Mouse (Mus musculus) bone marrow, adult 2 months (tissue): ENCODE data around the gene Srsf1. TPM values are rescaled to one million over a fixed set of nuclear protein-coding genes. Genes with fewer than 3 reads are reported as not detected.
A peak's percentile ranks its signal among the peaks of the same experiment; 100 is the strongest.

Experiments
- H3K27ac ChIP-seq: fragments of 200-500 bp; 2 replicates; pipeline ENCODE4 v1.5.1; 2012; ENCODE audit warnings: low read depth, mild to moderate bottlenecking, control low read depth, inconsistent platforms, low read length; ENCODE audit not compliant: control insufficient read depth, poor library complexity, insufficient read depth
- H3K4me1 ChIP-seq: fragments of 200-500 bp; 2 replicates; pipeline ENCODE4 v1.6.1; 2011; ENCODE audit warnings: low read length; ENCODE audit not compliant: control insufficient read depth, insufficient read depth
- H3K4me3 ChIP-seq: fragments of 200-500 bp; replicated peaks from 2 replicates; pipeline ENCODE3; 2011; ENCODE audit warnings: mild to moderate bottlenecking, low read depth, low read length, control low read depth; ENCODE audit not compliant: control insufficient read depth
- CTCF ChIP-seq: fragments of 200-500 bp; IDR thresholded peaks from 2 replicates; pipeline ENCODE4 v1.5.1; 2011; ENCODE audit warnings: low read length, control low read depth; ENCODE audit not compliant: control insufficient read depth, insufficient read depth
- POLR2A ChIP-seq: fragments of 200-500 bp; IDR thresholded peaks from 2 replicates; pipeline ENCODE4 v1.6.1; 2011; ENCODE audit warnings: low read depth, mild to moderate bottlenecking, control low read depth, low read length, borderline replicate concordance; ENCODE audit not compliant: control insufficient read depth
- WGBS: fragments of 180-500 bp; shearing (Covaris S2); methylation state at CpG from one replicate; pipeline ENCODE4 v1.1.7; 2018; 5-methylcytosine and 5-hydroxymethylcytosine counted together
- polyA plus RNA-seq: library from polyadenylated mRNA; stranded (reverse); fragments of >200 nt; gene quantifications from 2 replicates; pipeline ENCODE4 v1.2.4, GENCODE M21; 2011; ENCODE audit warnings: low replicate concordance; ENCODE audit not compliant: missing spikeins, insufficient read depth, insufficient read length

Srsf1 gene
- polyA plus RNA-seq, 1 experiment: 249 TPM

DNA sequence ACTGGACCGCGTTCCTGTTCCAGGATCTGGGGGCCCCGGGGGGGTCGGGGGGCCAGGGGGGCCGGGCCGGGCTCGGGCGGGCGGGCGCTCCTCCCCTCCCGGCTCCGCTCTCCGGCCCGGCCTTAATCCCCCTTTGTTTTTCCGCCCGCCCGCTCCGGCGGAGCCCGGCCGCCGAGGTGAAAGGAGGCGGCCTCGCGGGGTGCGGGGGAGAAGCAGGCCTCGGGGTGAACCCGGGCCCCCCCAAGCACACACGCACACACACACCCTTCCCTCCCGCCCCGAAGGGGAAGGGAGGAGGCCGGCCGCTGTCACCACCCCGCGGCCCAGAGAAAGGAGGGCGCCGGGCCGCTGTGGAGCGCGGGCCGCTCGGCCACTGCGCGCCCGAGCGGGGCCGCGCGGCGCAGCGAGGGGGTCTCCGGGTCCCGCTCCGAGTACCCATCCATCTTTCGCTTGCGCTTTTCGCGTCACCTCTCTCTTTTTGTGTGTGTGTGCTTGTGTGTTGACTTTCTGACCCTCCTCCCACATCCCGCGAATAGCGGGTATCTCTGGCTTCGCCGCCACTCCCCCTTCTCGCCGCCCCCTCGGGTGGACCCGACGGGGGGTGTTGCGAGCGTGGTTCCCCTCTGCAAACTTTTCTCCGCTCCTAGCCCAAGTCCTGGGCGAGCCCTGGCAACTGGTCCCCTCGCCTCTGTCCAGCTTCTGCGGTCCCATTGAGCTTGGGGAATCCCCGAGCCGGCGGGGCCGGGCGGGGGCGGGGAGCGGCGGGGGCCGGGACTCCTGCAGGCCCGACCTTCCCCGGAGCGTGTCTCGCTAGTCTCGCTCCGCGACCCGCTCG lies 21.5 kb downstream of the Srsf1 start:
- Histone ChIP-seq H3K27ac (peak overlapping the region; percentile 77), H3K4me1 (peaks cover 1% of the 10 kb centered on the region; the same call in 1 of the 2 replicates), H3K4me3 (peak overlapping the region; percentile 99)
- under 1% methylated on average over 83 of the region's 92 CpGs for WGBS
- TF ChIP-seq POLR2A (no peak), CTCF (no peak)

DNA sequence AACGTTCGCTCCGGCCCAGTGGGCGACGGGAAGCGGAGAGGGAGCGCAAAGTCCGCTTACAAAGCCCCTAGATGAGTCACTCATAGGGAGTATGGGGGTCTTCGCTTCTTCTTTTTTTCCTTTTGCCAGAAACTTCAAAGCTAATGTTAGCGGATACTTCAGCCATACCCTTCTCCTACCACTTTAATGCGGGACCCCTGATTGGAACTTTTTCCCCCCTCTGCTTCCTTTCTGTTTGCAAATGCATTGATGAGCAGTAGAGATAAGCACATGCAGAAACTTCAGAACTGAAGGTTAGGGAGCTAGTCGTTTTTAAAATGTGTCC lies 22.0 kb downstream of the Srsf1 start:
- H3K4me1 ChIP-seq: peaks cover 1% of the 10 kb centered on the region; the same call in 1 of the 2 replicates
- no peak for TF ChIP-seq CTCF
- no peak for TF ChIP-seq POLR2A
- H3K27ac ChIP-seq: no peak overlapping the region
- WGBS: under 1% methylated on average over 12 of the region's 12 CpGs
- peak overlapping the region; percentile 99 for H3K4me3 ChIP-seq

DNA sequence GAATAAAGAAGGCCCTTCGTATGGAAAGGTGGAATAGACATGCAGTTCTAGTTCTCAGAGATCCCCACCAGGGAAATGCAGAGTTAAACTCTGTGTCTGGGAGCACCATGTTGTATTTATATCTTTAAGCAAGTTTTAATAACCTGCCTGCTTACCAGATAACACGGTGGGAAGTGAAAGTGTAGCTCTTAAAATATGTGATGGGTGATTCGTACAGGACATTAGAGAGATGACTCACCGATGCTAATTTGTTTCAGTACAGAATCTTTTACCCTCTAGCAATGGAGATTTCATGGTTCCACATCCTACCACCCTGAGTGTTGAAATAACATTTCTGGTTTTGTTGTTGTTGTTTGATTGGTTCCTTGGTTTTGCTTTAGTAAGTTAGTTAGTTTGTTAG lies 23.2 kb downstream of the Srsf1 start:
- H3K27ac ChIP-seq: no peak overlapping the region
- WGBS: 18% methylated on average over 4 of the region's 4 CpGs
- no peak overlapping the region for H3K4me3 ChIP-seq
- peaks cover 1% of the 10 kb centered on the region; the same call in 1 of the 2 replicates for H3K4me1 ChIP-seq
- TF ChIP-seq CTCF (no peak), POLR2A (no peak)

DNA sequence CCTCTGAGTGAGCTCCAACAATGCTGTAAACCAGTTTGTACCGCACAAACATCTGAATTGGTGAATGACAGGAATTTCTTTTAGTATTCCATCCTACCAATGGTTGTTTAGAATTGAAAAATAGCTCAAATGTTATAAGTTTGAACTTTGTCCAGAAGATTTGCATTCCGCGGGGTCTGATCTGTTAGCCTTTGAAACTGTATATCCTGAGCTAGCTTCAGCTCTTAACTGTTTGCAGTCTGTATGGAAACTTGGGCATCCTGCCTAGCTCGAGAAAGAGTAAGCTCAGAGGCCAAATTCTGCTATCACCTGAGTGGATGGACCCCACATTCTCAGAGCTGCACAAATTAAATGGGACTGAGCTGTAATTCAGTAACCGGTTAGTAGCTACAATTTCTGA lies 23.9 kb downstream of the Srsf1 start:
- H3K27ac ChIP-seq: no peak overlapping the region
- 83% methylated on average over 5 of the region's 5 CpGs for WGBS
- peaks cover 1% of the 10 kb centered on the region; the same call in 1 of the 2 replicates for H3K4me1 ChIP-seq
- H3K4me3 ChIP-seq: no peak overlapping the region
- TF ChIP-seq CTCF: no peak
- TF ChIP-seq POLR2A: no peak

DNA sequence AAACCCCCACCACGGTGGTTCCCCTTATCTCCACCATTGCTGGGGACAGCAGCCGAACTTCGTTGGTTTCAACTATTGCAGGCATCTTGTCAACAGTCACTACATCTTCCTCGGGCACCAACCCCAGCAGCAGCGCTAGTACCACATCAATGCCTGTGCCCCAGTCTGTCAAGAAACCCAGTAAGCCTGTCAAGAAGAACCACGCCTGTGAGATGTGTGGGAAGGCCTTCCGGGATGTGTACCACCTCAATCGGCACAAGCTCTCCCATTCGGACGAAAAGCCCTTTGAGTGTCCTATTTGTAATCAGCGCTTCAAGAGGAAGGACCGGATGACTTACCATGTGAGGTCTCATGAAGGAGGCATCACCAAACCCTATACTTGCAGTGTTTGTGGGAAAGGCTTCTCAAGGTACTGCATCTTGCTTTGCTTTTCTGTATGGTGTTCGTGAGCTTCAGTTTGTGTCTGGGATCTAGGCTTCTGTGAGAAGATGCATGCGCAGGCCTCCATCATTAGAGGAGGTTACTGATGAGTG lies 26.2 kb downstream of the Srsf1 start:
- WGBS: 73% methylated on average over 14 of the region's 14 CpGs
- Histone ChIP-seq H3K27ac (no peak overlapping the region), H3K4me1 (no peaks in the 10 kb centered on the region; the same call in 1 of the 2 replicates), H3K4me3 (no peak overlapping the region)
- TF ChIP-seq CTCF (no peak), POLR2A (no peak)

DNA sequence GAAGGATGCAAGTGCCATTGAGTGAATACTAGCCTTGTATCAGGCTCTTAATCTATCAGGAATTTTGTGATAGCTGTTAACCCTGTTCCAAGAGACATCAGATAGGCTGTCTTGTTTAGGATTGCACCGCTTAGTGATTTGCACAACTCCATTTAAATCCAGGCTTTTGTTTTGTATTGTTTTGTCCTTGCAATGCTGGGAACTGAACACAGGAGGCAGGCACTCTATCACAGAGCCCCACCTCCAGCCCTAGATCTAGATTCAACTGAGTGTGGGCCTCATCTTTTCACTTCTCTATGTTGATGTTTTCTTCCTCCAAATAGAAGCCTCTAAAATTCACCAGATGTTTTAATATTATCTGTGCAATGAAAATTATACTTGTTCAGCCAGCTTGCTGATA lies 28.5 kb downstream of the Srsf1 start:
- 78% methylated on average over 1 of the region's 1 CpGs for WGBS
- TF ChIP-seq CTCF: no peak
- Histone ChIP-seq H3K4me1 (no peaks in the 10 kb centered on the region), H3K27ac (no peak overlapping the region), H3K4me3 (no peak overlapping the region)

DNA sequence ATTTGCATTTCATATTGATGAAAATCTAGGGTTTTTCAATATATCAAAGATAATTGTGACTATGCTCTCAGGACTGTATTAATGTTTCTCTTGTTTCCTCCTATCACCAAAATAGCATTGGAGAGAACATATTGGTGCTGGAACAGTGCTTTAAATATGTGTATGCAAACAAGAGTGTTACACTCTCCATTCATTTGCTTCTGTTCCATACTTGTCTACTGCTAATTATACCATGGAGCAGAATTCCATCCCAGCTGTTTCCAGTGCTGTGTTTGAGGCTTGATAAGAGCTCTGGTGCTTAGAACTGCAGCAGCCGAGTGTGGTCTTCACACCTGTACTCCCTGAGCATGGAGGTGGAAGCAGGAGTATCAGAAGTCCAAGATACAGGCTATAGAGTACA lies 29.2 kb downstream of the Srsf1 start:
- 71% methylated on average over 1 of the region's 1 CpGs for WGBS
- TF ChIP-seq POLR2A (no peak), CTCF (no peak)
- no peaks in the 10 kb centered on the region for H3K4me1 ChIP-seq
- no peak overlapping the region for H3K27ac ChIP-seq
- H3K4me3 ChIP-seq: no peak overlapping the region

DNA sequence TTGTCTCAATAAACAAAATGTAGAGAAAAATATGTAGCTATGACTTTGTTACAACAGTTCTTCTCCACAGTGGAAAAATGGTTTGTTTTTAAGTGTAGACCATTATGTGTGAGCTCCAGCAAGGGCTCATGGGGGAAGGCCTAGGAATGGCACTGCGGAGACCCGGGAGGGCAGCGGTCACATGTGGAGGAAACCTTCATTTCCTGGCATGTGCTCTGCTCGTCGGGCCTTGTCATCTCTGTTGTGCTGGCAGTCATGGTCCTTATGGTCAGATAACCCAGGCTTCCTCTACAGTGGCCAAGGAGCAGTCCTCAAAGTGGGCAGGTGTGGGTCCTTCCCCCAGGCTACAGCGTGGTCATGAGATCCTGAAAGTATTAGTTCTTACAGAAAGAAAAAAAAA lies 36.5 kb downstream of the Srsf1 start:
- no peak overlapping the region for H3K27ac ChIP-seq
- H3K4me3 ChIP-seq: no peak overlapping the region
- TF ChIP-seq CTCF: no peak
- TF ChIP-seq POLR2A: no peak
- no peaks in the 10 kb centered on the region for H3K4me1 ChIP-seq
- 10% methylated on average over 6 of the region's 6 CpGs for WGBS
